Mouse (Mus musculus): ENCODE data around the gene Znhit1.

GRCm38 (mm10) chr5:136939284-136939683, 48.5 kb downstream of the Znhit1 start:
- TF ChIP-seq POLR2A (IDR thresholded peaks at IDR 0.05; ENCODE audit: insufficient read depth, low read depth, low read length) (no peak), CTCF (IDR thresholded peaks at IDR 0.05) (peak; percentile 70), EP300 (IDR thresholded peaks at IDR 0.05; ENCODE audit: insufficient read depth, low read depth, low read length) (no peak)

Measured in heart, adult 2 months (tissue).